Mouse (Mus musculus) E14TG2a.4 (cell line): ENCODE data around the gene Col1a1.

Experiments
- CTCF ChIP-seq: conservative IDR thresholded peaks from 2 replicates; pipeline ENCODE4 v1.5.1; 2014; ENCODE audit warnings: low read length
- NANOG ChIP-seq: IDR thresholded peaks from 2 replicates; pipeline ENCODE4 v1.6.1; 2014; ENCODE audit warnings: borderline replicate concordance, low read length, mixed read lengths
- POU5F1 ChIP-seq: IDR thresholded peaks from 2 replicates; pipeline ENCODE4 v1.6.1; 2014; ENCODE audit warnings: low read length, borderline replicate concordance

DNA sequence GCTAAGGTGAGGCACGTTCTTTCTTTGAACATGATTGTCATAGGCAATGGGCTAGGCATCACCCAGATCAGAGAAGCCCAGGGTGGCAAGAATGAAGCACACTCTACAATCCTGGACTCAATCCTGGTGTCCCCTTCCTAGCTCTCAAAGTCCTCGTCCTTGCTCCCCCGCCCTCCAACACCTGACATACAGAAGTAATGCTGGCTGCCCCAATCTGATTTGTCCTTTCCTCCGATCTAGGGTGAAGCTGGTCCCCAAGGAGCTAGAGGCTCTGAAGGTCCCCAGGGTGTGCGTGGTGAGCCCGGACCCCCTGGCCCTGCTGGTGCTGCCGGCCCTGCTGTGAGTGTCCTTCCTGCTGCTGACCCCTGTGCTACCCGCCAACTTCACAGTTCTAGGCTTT lies 5.8 kb downstream of the Col1a1 start:
- TF ChIP-seq CTCF (no peak), POU5F1 (no peak), NANOG (no peak)
